Mouse (Mus musculus) kidney, adult 2 months (tissue): Measurements from ENCODE around the gene Ulk3.

Experiments
- CTCF ChIP-seq: fragments of 200-500 bp; conservative IDR thresholded peaks from 2 replicates; pipeline ENCODE4 v1.5.1; 2011; ENCODE audit warnings: low read depth, mild to moderate bottlenecking, control low read depth, low read length, moderate library complexity, mixed read lengths; ENCODE audit not compliant: insufficient read depth, insufficient read length
- POLR2A ChIP-seq: fragments of 200-500 bp; IDR thresholded peaks from one replicate; pipeline ENCODE4 v1.6.1; 2011; ENCODE audit warnings: low read depth, low read length, control low read depth

DNA sequence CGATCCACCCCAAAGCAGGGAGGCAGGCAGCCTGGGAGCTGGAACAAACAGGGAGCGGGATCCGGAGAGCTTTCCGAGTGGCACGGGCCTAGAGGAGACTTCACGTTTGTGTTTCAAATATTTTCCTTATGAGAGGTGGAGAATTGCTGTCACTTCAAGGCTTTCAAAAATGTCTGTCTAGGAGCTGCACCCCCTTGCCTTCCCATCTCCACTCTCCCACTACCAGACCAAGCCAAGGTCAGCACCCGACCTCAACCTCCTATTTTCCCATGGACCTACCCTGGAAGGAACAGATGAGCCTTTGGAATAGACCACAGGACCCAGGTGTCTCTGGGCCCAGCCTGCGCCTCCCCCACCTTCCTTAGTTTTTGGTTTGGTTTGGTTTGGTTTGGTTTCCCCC is 8.0 kb downstream of the Ulk3 start:
- TF ChIP-seq POLR2A (no peak), CTCF (no peak)
